Mouse (Mus musculus): Measurements from ENCODE around the gene Mbd3.

DNA sequence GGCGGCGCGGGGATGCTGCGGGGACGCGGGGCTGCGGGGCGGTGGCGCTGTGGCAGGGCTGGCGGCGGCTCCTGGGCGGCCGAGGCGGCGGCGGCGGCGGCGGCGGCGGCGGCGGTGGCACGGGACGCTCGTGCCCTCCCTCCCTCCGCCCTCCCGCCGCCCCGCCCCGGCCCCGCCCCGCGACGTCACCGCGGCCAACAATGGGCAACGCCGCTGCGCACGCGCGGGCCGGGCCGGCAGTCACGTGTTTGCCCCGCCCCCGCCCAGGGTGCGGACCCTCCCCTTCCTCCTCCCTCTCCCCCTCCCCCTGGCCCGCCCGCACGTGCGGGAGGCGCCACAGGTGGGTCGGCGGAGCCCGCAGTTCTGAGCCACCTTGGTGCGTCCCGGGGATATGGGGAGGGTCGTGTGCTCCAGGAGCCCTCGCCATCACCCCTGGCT is 11.8 kb downstream of the Mbd3 start, which contains the start of gene Mex3d:
- TF ChIP-seq CTCF (IDR thresholded peaks at IDR 0.05; ENCODE audit: low read depth, low read length) (no peak), POLR2A (IDR thresholded peaks at IDR 0.05; ENCODE audit: extremely low read depth, insufficient read depth, low read length) (peak; percentile 55; the same call in 1 of the 2 replicates)

Measured in liver, adult 2 months (tissue).